Mouse (Mus musculus): ENCODE measurements around the gene Gm49405. TPM values are rescaled to one million over a fixed set of nuclear protein-coding genes. Genes with fewer than 3 reads are reported as not detected.

Gm49405 gene
- polyA plus RNA-seq, 1 experiment from 2014 or later: 3.4 TPM

DNA sequence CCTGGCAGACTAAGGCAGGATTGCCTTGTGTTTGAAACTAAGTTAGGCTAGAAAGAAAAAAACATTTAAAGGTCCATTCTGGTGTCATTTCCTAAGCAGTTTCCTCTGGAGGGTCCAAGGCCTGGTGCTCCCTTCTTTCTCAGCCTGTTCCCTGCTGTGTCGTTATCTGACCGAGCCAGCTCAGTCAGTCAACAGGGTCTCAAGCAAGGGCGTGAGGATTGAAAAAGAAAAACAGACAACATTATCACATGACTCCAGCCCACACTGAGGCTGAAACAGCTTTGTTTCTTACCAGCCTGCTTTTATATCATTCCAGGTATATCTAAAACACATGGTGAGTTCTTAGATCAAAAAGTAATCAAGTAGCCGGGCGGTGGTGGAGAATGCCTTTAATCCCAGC, 15.2 kb downstream of the Gm49405 start:
- H3K9ac ChIP-seq: no peak overlapping the region
- DNase-seq (ENCODE audit: low spot score) (no peak), ATAC-seq (ENCODE audit: low FRiP score) (no peak)
- H3K36me3 ChIP-seq (replicated peaks; ENCODE audit: control insufficient read depth, insufficient read depth): no peaks in the 10 kb centered on the region
- H3K27me3 ChIP-seq (ENCODE audit: control insufficient read depth, insufficient read depth, low read length): no peaks in the 10 kb centered on the region
- 68% methylated on average over 5 of the region's 5 CpGs for WGBS
- peaks cover 5% of the 10 kb centered on the region; the same call in 1 of the 2 replicates for H3K4me1 ChIP-seq (replicated peaks; ENCODE audit: control insufficient read depth, insufficient read depth, low read length)
- H3K9me3 ChIP-seq (ENCODE audit: control insufficient read depth, low read length): no peaks in the 10 kb centered on the region
- H3K4me3 ChIP-seq (replicated peaks; ENCODE audit: low read length): no peak overlapping the region
- H3K4me2 ChIP-seq (replicated peaks): no peak overlapping the region
- no peak overlapping the region for H3K27ac ChIP-seq

DNA sequence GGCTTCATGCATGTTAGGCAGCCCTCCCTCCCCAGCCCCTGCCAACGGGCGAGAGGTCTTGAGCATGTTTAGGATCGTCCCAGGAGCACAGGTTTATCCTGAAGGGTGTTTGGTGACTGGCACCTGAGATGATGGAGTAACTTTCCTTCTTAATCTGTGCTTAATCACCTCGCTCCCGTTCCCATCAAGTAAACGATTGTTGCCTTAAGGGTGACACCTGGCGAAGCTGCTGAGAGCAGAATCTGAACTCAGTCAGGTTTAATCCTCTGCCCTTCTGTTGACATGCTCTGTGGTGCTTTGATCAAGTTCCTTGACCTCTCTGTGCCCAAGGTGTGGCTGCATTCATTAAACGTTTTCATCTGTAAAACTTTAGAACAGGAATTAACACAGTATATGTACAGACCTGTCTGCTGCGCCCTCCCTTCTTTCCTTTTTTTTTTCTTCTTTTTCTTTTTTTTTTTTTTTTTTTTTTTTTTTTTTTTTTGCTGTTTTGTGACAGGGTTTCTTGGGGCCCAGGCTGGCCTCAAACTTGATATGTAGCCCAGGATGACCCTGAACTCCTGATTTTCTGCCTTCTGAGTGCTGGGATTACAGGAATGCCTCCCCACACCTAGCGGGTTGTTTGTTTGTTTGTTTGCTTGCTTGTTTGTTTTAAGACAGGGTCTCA, 17.6 kb downstream of the Gm49405 start:
- Histone ChIP-seq H3K9ac (no peak overlapping the region), H3K27ac (no peak overlapping the region), H3K4me2 (replicated peaks) (no peak overlapping the region), H3K9me3 (ENCODE audit: control insufficient read depth, low read length) (no peaks in the 10 kb centered on the region), H3K36me3 (replicated peaks; ENCODE audit: control insufficient read depth, insufficient read depth) (no peaks in the 10 kb centered on the region), H3K27me3 (ENCODE audit: control insufficient read depth, insufficient read depth, low read length) (no peaks in the 10 kb centered on the region), H3K4me3 (replicated peaks; ENCODE audit: low read length) (no peak overlapping the region), H3K4me1 (replicated peaks; ENCODE audit: control insufficient read depth, insufficient read depth, low read length) (no peaks in the 10 kb centered on the region)
- 70% methylated on average over 10 of the region's 10 CpGs for WGBS
- DNase-seq (ENCODE audit: low spot score) (no peak), ATAC-seq (ENCODE audit: low FRiP score) (no peak)

DNA sequence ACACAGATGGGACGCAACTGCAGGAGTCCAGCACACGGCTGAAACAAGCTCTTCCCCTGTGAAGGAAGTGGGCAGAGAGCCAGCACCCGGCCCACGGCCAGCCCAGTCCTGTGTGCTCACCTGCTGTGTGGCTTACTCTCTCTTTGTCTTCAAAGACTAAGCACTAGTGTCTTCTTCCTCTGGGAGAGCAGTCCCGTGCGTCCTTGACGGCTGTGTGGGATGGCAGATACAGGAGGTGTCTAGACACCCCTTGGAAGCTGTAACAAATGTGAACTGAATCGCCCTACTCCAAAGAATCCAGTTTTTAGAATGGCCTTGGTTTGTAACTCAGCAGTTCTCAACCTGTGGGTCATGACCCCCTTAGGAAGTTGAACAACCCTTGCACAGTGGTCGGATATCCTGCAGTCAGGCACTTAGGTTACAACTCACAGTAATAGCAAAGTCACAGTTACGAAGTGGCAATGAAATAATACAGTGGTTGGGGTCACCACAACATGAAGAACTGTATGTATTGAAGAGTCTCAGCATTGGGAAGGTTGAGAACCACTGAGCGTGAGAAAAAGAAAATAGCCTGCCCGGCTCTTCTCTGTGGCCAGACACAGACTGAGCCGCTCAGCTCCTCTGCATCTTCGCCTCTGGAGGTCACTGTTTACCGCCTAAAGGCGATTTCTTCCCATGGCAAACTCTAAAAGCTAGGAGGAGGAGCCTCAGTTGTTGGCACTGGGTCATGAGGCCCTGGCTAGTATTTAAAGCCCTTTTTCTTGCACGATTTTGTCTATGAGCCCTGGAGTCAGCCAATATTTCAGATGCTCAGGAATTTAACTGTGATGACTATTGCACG, 18.5 kb downstream of the Gm49405 start:
- no peak overlapping the region for H3K4me2 ChIP-seq (replicated peaks)
- H3K27me3 ChIP-seq (ENCODE audit: control insufficient read depth, insufficient read depth, low read length): no peaks in the 10 kb centered on the region
- peak; percentile 72; the same call in 1 of the 2 replicates for ATAC-seq (ENCODE audit: low FRiP score)
- H3K27ac ChIP-seq: no peak overlapping the region
- H3K4me1 ChIP-seq (replicated peaks; ENCODE audit: control insufficient read depth, insufficient read depth, low read length): no peaks in the 10 kb centered on the region
- H3K36me3 ChIP-seq (replicated peaks; ENCODE audit: control insufficient read depth, insufficient read depth): no peaks in the 10 kb centered on the region
- peak; percentile 85 for DNase-seq (ENCODE audit: low spot score)
- no peaks in the 10 kb centered on the region for H3K9me3 ChIP-seq (ENCODE audit: control insufficient read depth, low read length)
- 29% methylated on average over 18 of the region's 18 CpGs for WGBS
- no peak overlapping the region for H3K4me3 ChIP-seq (replicated peaks; ENCODE audit: low read length)
- no peak overlapping the region for H3K9ac ChIP-seq

DNA sequence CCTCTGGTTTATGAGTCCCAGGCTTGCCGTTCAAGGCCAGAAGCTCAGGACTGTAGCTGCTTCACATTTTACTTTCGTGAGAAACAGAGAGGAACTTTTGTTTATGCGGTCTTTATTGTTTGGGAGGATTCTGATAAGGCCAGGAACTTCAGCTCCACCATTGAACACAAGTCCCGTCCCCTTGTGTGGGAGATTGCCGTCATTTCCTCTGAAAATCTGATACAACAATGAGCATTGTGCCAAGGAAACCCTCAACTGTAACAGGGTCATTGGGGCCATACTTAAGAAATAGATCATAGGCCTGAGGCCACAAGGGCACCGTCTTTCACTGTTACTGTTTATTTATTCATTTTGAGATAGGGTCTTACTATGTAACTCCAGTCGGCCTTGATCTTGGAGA, 22.8 kb downstream of the Gm49405 start:
- H3K36me3 ChIP-seq (replicated peaks; ENCODE audit: control insufficient read depth, insufficient read depth): no peaks in the 10 kb centered on the region
- no peaks in the 10 kb centered on the region for H3K4me1 ChIP-seq (replicated peaks; ENCODE audit: control insufficient read depth, insufficient read depth, low read length)
- H3K27me3 ChIP-seq (ENCODE audit: control insufficient read depth, insufficient read depth, low read length): no peaks in the 10 kb centered on the region
- DNase-seq (ENCODE audit: low spot score): no peak
- no peak overlapping the region for H3K27ac ChIP-seq
- no peak overlapping the region for H3K4me3 ChIP-seq (replicated peaks; ENCODE audit: low read length)
- ATAC-seq (ENCODE audit: low FRiP score): no peak
- H3K4me2 ChIP-seq (replicated peaks): no peak overlapping the region
- WGBS: 83% methylated on average over 7 of the region's 7 CpGs
- H3K9me3 ChIP-seq (ENCODE audit: control insufficient read depth, low read length): no peaks in the 10 kb centered on the region
- no peak overlapping the region for H3K9ac ChIP-seq

DNA sequence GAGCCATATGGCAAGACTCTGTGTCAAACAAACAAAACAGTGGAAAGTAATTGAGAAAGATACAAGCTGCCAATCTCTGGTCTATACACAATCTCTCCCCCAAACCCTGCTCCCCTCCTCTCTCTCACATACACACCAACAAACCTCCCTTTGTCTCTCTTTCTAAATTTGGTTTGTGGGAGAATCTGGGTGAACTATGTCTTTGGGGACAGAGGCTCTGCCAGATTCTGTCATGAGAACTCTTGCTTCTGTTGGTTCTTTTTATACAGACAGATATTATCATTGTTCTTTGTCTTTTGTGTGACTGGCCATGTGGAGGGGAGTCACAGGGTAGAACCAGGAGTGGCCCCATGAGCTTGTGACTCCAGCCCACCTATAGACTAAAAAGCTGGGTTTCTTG, 27.1 kb downstream of the Gm49405 start:
- ATAC-seq (ENCODE audit: low FRiP score) (no peak), DNase-seq (ENCODE audit: low spot score) (no peak)
- H3K9me3 ChIP-seq (ENCODE audit: control insufficient read depth, low read length): no peaks in the 10 kb centered on the region
- H3K27me3 ChIP-seq (ENCODE audit: control insufficient read depth, insufficient read depth, low read length): no peaks in the 10 kb centered on the region
- H3K4me1 ChIP-seq (replicated peaks; ENCODE audit: control insufficient read depth, insufficient read depth, low read length): no peaks in the 10 kb centered on the region
- no peaks in the 10 kb centered on the region for H3K36me3 ChIP-seq (replicated peaks; ENCODE audit: control insufficient read depth, insufficient read depth)
- no peak overlapping the region for H3K9ac ChIP-seq
- no peak overlapping the region for H3K4me2 ChIP-seq (replicated peaks)
- H3K4me3 ChIP-seq (replicated peaks; ENCODE audit: low read length): no peak overlapping the region
- H3K27ac ChIP-seq: no peak overlapping the region

DNA sequence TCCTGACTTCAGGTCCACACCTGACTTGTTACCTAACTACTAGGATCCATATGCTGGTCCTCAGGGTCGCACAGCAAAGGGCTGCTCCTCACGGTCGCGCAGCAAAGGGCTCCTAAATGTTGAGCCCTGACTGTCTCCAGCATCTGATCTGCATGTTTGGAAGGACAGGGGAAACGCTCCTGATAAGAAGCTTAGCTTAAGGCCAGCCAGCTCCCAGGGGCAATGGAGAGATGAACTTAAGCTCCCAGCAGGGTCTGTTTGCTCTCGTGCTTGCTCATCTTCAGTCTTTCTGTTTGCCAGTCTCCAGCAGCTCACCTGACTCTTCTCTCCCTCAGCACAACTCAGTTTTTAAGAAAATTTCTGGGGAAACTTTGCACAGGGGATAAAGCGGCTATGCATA, 32.2 kb downstream of the Gm49405 start:
- WGBS: 62% methylated on average over 7 of the region's 7 CpGs
- no peaks in the 10 kb centered on the region for H3K36me3 ChIP-seq (replicated peaks; ENCODE audit: control insufficient read depth, insufficient read depth)
- H3K9me3 ChIP-seq (ENCODE audit: control insufficient read depth, low read length): no peaks in the 10 kb centered on the region
- no peak for DNase-seq (ENCODE audit: low spot score)
- no peak overlapping the region for H3K4me2 ChIP-seq (replicated peaks)
- H3K27me3 ChIP-seq (ENCODE audit: control insufficient read depth, insufficient read depth, low read length): no peaks in the 10 kb centered on the region
- peaks cover 9% of the 10 kb centered on the region; the same call in 1 of the 2 replicates for H3K4me1 ChIP-seq (replicated peaks; ENCODE audit: control insufficient read depth, insufficient read depth, low read length)
- no peak overlapping the region for H3K4me3 ChIP-seq (replicated peaks; ENCODE audit: low read length)
- no peak overlapping the region for H3K27ac ChIP-seq
- no peak overlapping the region for H3K9ac ChIP-seq
- ATAC-seq (ENCODE audit: low FRiP score): no peak

DNA sequence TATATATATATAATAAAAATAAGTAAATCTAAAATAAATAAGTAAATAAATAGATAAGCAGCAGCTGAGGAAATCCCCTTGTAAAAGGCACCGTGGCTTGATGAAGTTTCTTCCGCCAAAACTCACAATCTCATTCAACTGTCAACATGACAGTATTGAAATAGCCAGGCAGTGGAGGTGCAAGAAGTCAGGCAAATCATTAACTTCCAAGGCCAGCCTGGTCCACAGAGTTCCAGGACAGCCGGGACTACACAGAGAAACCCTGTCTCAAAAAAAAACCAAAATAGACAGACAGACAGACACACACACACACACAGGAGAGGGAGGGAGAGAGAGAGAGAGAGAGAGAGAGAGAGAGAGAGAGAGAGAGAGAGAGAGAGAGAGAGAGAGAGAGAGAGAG, 32.9 kb downstream of the Gm49405 start:
- Histone ChIP-seq H3K4me3 (replicated peaks; ENCODE audit: low read length) (no peak overlapping the region), H3K9me3 (ENCODE audit: control insufficient read depth, low read length) (no peaks in the 10 kb centered on the region), H3K4me2 (replicated peaks) (no peak overlapping the region), H3K4me1 (replicated peaks; ENCODE audit: control insufficient read depth, insufficient read depth, low read length) (peaks cover 12% of the 10 kb centered on the region), H3K9ac (no peak overlapping the region), H3K36me3 (replicated peaks; ENCODE audit: control insufficient read depth, insufficient read depth) (no peaks in the 10 kb centered on the region), H3K27me3 (ENCODE audit: control insufficient read depth, insufficient read depth, low read length) (no peaks in the 10 kb centered on the region), H3K27ac (no peak overlapping the region)
- WGBS: 74% methylated on average over 3 of the region's 3 CpGs
- no peak for ATAC-seq (ENCODE audit: low FRiP score)
- no peak for DNase-seq (ENCODE audit: low spot score)

DNA sequence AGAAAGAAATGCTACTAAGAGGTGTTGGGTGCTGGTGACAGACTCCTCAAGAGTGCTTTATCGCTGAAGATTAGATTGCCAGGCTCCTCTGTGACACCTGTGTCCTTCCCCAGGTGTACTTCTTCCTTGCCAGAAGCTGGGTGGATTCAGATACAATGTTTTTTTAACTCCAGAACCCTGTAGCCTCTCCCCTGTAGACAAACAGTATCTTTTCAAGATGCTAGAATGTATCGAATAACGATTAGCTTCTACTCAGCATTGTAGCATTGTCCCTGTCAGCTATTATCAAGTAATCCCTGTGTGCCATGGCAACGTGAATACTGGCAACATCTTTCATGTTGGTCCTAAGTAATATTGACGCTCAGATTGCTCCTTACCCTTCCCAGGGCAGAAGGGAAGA, 33.3 kb downstream of the Gm49405 start:
- no peaks in the 10 kb centered on the region for H3K9me3 ChIP-seq (ENCODE audit: control insufficient read depth, low read length)
- H3K4me3 ChIP-seq (replicated peaks; ENCODE audit: low read length): no peak overlapping the region
- no peaks in the 10 kb centered on the region for H3K36me3 ChIP-seq (replicated peaks; ENCODE audit: control insufficient read depth, insufficient read depth)
- DNase-seq (ENCODE audit: low spot score): no peak
- no peak overlapping the region for H3K4me2 ChIP-seq (replicated peaks)
- no peak overlapping the region for H3K9ac ChIP-seq
- no peak overlapping the region for H3K27ac ChIP-seq
- WGBS: 64% methylated on average over 5 of the region's 5 CpGs
- H3K4me1 ChIP-seq (replicated peaks; ENCODE audit: control insufficient read depth, insufficient read depth, low read length): peaks cover 14% of the 10 kb centered on the region
- no peak for ATAC-seq (ENCODE audit: low FRiP score)
- H3K27me3 ChIP-seq (ENCODE audit: control insufficient read depth, insufficient read depth, low read length): no peaks in the 10 kb centered on the region

DNA sequence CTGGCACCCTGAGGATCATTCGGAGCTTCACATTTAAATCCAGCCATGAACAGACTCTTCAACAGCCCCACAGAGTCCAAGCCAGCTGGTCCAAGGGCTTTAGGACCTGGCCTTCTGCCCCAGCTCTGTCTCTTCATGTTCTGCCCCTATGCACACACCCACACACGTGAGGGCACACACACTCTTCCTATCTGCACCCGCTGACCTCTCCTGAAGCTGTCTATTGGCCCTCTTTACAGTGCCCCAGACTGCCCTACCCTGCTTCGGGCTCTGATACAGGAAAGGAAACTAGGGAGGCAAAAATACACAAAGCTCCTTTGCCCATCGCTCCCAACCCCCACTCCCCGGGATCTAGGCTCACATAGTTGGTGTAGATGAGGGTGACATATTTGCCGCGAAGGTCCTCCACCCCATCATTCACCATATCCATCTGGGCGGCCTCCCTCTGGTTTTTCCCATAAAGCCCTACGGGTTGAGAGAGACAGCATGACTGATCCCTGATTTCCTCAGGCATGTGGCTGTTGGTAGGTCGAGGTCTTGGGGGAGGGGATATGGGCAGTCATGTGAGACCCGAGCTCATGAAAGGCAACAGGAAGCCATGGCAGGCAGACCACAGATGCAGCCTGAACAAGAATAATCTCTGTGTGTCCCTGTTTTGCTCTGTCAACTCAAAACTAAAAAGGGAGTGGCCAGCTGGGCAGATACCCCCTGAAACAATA, 36.1 kb downstream of the Gm49405 start:
- no peak overlapping the region for H3K27ac ChIP-seq
- peaks cover 14% of the 10 kb centered on the region for H3K4me1 ChIP-seq (replicated peaks; ENCODE audit: control insufficient read depth, insufficient read depth, low read length)
- no peaks in the 10 kb centered on the region for H3K36me3 ChIP-seq (replicated peaks; ENCODE audit: control insufficient read depth, insufficient read depth)
- no peak overlapping the region for H3K9ac ChIP-seq
- no peaks in the 10 kb centered on the region for H3K9me3 ChIP-seq (ENCODE audit: control insufficient read depth, low read length)
- no peak overlapping the region for H3K4me3 ChIP-seq (replicated peaks; ENCODE audit: low read length)
- no peaks in the 10 kb centered on the region for H3K27me3 ChIP-seq (ENCODE audit: control insufficient read depth, insufficient read depth, low read length)
- DNase-seq (ENCODE audit: low spot score) (no peak), ATAC-seq (ENCODE audit: low FRiP score) (no peak)
- H3K4me2 ChIP-seq (replicated peaks): peak overlapping the region; percentile 27
- 64% methylated on average over 12 of the region's 12 CpGs for WGBS
